ENCODE assay signal across 8 mouse cellular contexts in the genomic region with DNA sequence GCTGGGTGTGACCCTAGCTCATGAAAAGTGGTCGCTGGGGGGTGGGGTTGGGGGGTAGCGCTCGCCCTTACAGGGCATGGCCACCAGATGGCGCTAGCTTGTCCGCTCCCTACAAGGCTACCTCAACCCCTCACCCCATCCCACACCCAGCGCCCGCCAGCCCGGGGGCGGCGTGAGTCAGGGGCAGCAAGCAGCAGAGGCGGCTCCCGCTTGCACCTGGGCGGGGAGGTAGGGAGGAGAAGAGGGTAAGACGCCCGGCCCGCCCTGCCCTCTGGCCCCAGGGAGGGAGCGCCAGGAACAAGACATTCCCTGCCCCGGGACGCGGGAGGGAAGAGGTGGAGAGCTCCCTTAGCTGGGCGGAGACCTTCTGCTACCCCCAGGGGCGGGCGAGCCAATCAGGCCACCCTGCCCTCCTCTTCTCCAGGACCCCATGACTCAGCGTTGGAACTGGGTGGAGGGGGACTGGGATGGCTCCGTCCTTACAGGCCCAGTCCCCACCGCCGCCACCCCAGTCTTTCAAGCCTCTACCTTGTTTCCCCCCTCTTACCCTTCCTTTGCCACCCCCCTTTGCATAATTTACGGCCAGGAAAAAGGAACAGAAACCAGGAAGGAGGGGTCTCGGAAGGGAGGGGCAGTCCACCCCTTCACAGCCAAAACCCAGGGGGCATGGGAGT. TPM values are rescaled to one million over a fixed set of nuclear protein-coding genes. Genes with fewer than 3 reads are reported as not detected.
DNase-seq lines count a peak whose midpoint lies in the region; ATAC-seq and TF ChIP-seq lines count a peak whose summit lies in the region.

No protein-coding gene starts in this region.

- TF ChIP-seq CTCF in C2C12 (IDR thresholded peaks at IDR 0.05; ENCODE audit: control insufficient read depth, insufficient read depth, insufficient read length), result peak; percentile 94

- H3K36me3 ChIP-seq in C2C12 (ENCODE audit: control insufficient read depth, insufficient read depth), result peaks cover 15% of the 10 kb centered on the region
- H3K36me3 ChIP-seq in embryonic facial prominence, embryonic 12.5 days, result no peaks in the 10 kb centered on the region
- peaks cover 20% of the 10 kb centered on the region for H3K36me3 ChIP-seq in liver, embryonic 12.5 days
- peaks cover 11% of the 10 kb centered on the region; the same call in 1 of the 2 replicates for H3K36me3 ChIP-seq in stomach, embryonic 16.5 days (ENCODE audit: control insufficient read depth, insufficient read depth, low read length)

- 2% methylated on average over 28 of the region's 29 CpGs for WGBS in embryonic facial prominence, embryonic 12.5 days
- 9% methylated on average over 29 of the region's 29 CpGs for WGBS in liver, embryonic 12.5 days (ENCODE audit: insufficient replicate concordance)
- 1% methylated on average over 27 of the region's 29 CpGs for whole genome bisulfite sequencing in stomach, embryonic 16.5 days

- peaks cover 8% of the 10 kb centered on the region for H3K79me2 ChIP-seq in C2C12 (ENCODE audit: control insufficient read depth, insufficient read depth)

- peak; percentile 88 for DNase-seq in adrenal gland, postnatal 14 days
- DNase-seq in heart, adult 18-20 months, result peak; percentile 83 to 90
- peak; percentile 71 for DNase-seq in kidney, adult 11 months
- DNase-seq in neural tube, embryonic 10.5 days (ENCODE audit: extremely low spot score, low spot score), result peak; percentile 92

- peak overlapping the region; percentile 78 for H3K4me2 ChIP-seq in embryonic facial prominence, embryonic 12.5 days (replicated peaks)
- peak overlapping the region; percentile 78 for H3K4me2 ChIP-seq in liver, embryonic 12.5 days
- H3K4me2 ChIP-seq in stomach, embryonic 16.5 days (ENCODE audit: low read depth, low read length), result peak overlapping the region; percentile 70

- peaks cover 13% of the 10 kb centered on the region for H3K4me1 ChIP-seq in embryonic facial prominence, embryonic 12.5 days
- peaks cover 26% of the 10 kb centered on the region for H3K4me1 ChIP-seq in liver, embryonic 12.5 days
- peaks cover 17% of the 10 kb centered on the region for H3K4me1 ChIP-seq in stomach, embryonic 16.5 days (ENCODE audit: control insufficient read depth, insufficient read depth, low read length)

- H3K79me3 ChIP-seq in C2C12 (ENCODE audit: low read depth), result no peaks in the 10 kb centered on the region

- H3K9me3 ChIP-seq in embryonic facial prominence, embryonic 12.5 days, result no peaks in the 10 kb centered on the region
- no peaks in the 10 kb centered on the region for H3K9me3 ChIP-seq in liver, embryonic 12.5 days (replicated peaks)
- H3K9me3 ChIP-seq in stomach, embryonic 16.5 days (replicated peaks; ENCODE audit: control insufficient read depth, low read length), result no peaks in the 10 kb centered on the region

- H3K27me3 ChIP-seq in C2C12 (ENCODE audit: control insufficient read depth, insufficient read depth, insufficient read length), result no peaks in the 10 kb centered on the region
- no peaks in the 10 kb centered on the region for H3K27me3 ChIP-seq in embryonic facial prominence, embryonic 12.5 days
- peaks cover under 1% of the 10 kb centered on the region; the same call in 1 of the 2 replicates for H3K27me3 ChIP-seq in liver, embryonic 12.5 days (replicated peaks)
- no peaks in the 10 kb centered on the region for H3K27me3 ChIP-seq in stomach, embryonic 16.5 days (ENCODE audit: control insufficient read depth, insufficient read depth, low read length)

- H3ac ChIP-seq in C2C12 (ENCODE audit: control insufficient read depth, insufficient read length, low read depth), result peak overlapping the region; percentile 27

- peak overlapping the region; percentile 26; the same call in 1 of the 2 replicates for H3K27ac ChIP-seq in embryonic facial prominence, embryonic 12.5 days
- H3K27ac ChIP-seq in liver, embryonic 12.5 days, result peak overlapping the region; percentile 33; the same call in 1 of the 2 replicates
- peak overlapping the region; percentile 86 for H3K27ac ChIP-seq in stomach, embryonic 16.5 days (ENCODE audit: low read length)

- ATAC-seq in embryonic facial prominence, embryonic 12.5 days (ENCODE audit: insufficient number of reproducible peaks, insufficient read depth, low FRiP score, low TSS enrichment), result peak; percentile 87
- peak; percentile 77 for ATAC-seq in liver, embryonic 12.5 days
- ATAC-seq in stomach, embryonic 16.5 days (ENCODE audit: insufficient read depth, low FRiP score), result peak; percentile 93

- peak overlapping the region; percentile 57 for H3K9ac ChIP-seq in embryonic facial prominence, embryonic 12.5 days
- peak overlapping the region; percentile 59 for H3K9ac ChIP-seq in liver, embryonic 12.5 days
- H3K9ac ChIP-seq in stomach, embryonic 16.5 days (ENCODE audit: low read length), result peak overlapping the region; percentile 80

- H3K4me3 ChIP-seq in C2C12 (ENCODE audit: insufficient read depth, poor library complexity, severe bottlenecking), result no peak overlapping the region
- H3K4me3 ChIP-seq in embryonic facial prominence, embryonic 12.5 days, result peak overlapping the region; percentile 54
- peak overlapping the region; percentile 51 for H3K4me3 ChIP-seq in liver, embryonic 12.5 days
- H3K4me3 ChIP-seq in stomach, embryonic 16.5 days (replicated peaks; ENCODE audit: low read length), result peak overlapping the region; percentile 56

TF ChIP-seq in C2C12, 6 proteins besides CTCF, POLR2A, EP300 and RAD21:
- no peak for TF ChIP-seq MYOD1 (IDR thresholded peaks at IDR 0.05; ENCODE audit: control insufficient read depth, insufficient read length, low read depth)
- no peak for TF ChIP-seq MYOG (IDR thresholded peaks at IDR 0.05; ENCODE audit: control insufficient read depth, extremely low read depth, insufficient read length)
- no peak for TF ChIP-seq FOSL1 (IDR thresholded peaks at IDR 0.05; ENCODE audit: insufficient read depth, low read length, poor library complexity, severe bottlenecking)
- no peak for TF ChIP-seq MAX (IDR thresholded peaks at IDR 0.05)
- TF ChIP-seq USF1 (IDR thresholded peaks at IDR 0.05; ENCODE audit: low read depth), result no peak
- no peak for TF ChIP-seq CEBPB (IDR thresholded peaks at IDR 0.05; ENCODE audit: low read depth)

RNA-seq across cellular contexts. Expression of a gene that starts 13.5 kb away (rescaled TPM):
- 0.20 TPM for polyA plus RNA-seq in C2C12 (2012; fragmentation: generic; extraction: Trizol)
- 0.30 and 0.71 TPM in 2 replicates for total RNA-seq in adrenal gland, postnatal 14 days (2021)
- polyA plus RNA-seq in embryonic facial prominence, embryonic 12.5 days (2016; fragmentation: Nextera tagmentation; extraction: Ambion mirVana), result 0.32 and 0.57 TPM in 2 replicates
- total RNA-seq in heart, adult 18-20 months (2021), result not detected
- not detected in 2 replicates for polyA plus RNA-seq in liver, embryonic 12.5 days (2016; fragmentation: Nextera tagmentation; extraction: Ambion mirVana)
- 0.70 and 0.89 TPM in 2 replicates for polyA plus RNA-seq in stomach, embryonic 16.5 days (2015; fragmentation: Nextera tagmentation; extraction: Ambion mirVana)

RNA-seq across cellular contexts. Expression of a gene that starts 16.0 kb away (rescaled TPM):
- 29.5 TPM for polyA plus RNA-seq in C2C12 (2012; fragmentation: generic; extraction: Trizol)
- 67.1 and 72.7 TPM in 2 replicates for total RNA-seq in adrenal gland, postnatal 14 days (2021)
- polyA plus RNA-seq in embryonic facial prominence, embryonic 12.5 days (2016; fragmentation: Nextera tagmentation; extraction: Ambion mirVana), result 0.83 and 1.9 TPM in 2 replicates
- 10 to 100 TPM; 21.3 to 23.3 TPM for total RNA-seq in heart, adult 18-20 months (2021)
- 1.2 and 1.6 TPM in 2 replicates for polyA plus RNA-seq in liver, embryonic 12.5 days (2016; fragmentation: Nextera tagmentation; extraction: Ambion mirVana)
- 8.0 and 9.2 TPM in 2 replicates for polyA plus RNA-seq in stomach, embryonic 16.5 days (2015; fragmentation: Nextera tagmentation; extraction: Ambion mirVana)

RNA-seq across cellular contexts. Expression of a gene that starts 16.8 kb away (rescaled TPM):
- polyA plus RNA-seq in C2C12 (2012; fragmentation: generic; extraction: Trizol), result 0.01 TPM
- total RNA-seq in adrenal gland, postnatal 14 days (2021), result 0.68 and 0.70 TPM in 2 replicates
- 0.13 and 0.38 TPM in 2 replicates for polyA plus RNA-seq in embryonic facial prominence, embryonic 12.5 days (2016; fragmentation: Nextera tagmentation; extraction: Ambion mirVana)
- not detected for total RNA-seq in heart, adult 18-20 months (2021)
- polyA plus RNA-seq in liver, embryonic 12.5 days (2016; fragmentation: Nextera tagmentation; extraction: Ambion mirVana), result 0.05 and 0.06 TPM in 2 replicates
- 0.45 and 0.49 TPM in 2 replicates for polyA plus RNA-seq in stomach, embryonic 16.5 days (2015; fragmentation: Nextera tagmentation; extraction: Ambion mirVana)

RNA-seq across cellular contexts. Expression of a gene that starts 24.1 kb away (rescaled TPM):
- not detected for polyA plus RNA-seq in C2C12 (2012; fragmentation: generic; extraction: Trizol)
- 0.26 TPM in 1 of 2 replicates, not detected in the other for total RNA-seq in adrenal gland, postnatal 14 days (2021)
- polyA plus RNA-seq in embryonic facial prominence, embryonic 12.5 days (2016; fragmentation: Nextera tagmentation; extraction: Ambion mirVana), result 0.09 and 0.64 TPM in 2 replicates
- total RNA-seq in heart, adult 18-20 months (2021), result 1 to 10 TPM in 1 of 2 experiments, not detected in 1; 1.0 TPM
- not detected in 2 replicates for polyA plus RNA-seq in liver, embryonic 12.5 days (2016; fragmentation: Nextera tagmentation; extraction: Ambion mirVana)
- not detected in 2 replicates for polyA plus RNA-seq in stomach, embryonic 16.5 days (2015; fragmentation: Nextera tagmentation; extraction: Ambion mirVana)

RNA-seq across cellular contexts. Expression of a gene that starts 28.7 kb away (rescaled TPM):
- polyA plus RNA-seq in C2C12 (2012; fragmentation: generic; extraction: Trizol), result 60.2 TPM
- 66.0 and 79.5 TPM in 2 replicates for total RNA-seq in adrenal gland, postnatal 14 days (2021)
- 42.7 and 45.5 TPM in 2 replicates for polyA plus RNA-seq in embryonic facial prominence, embryonic 12.5 days (2016; fragmentation: Nextera tagmentation; extraction: Ambion mirVana)
- total RNA-seq in heart, adult 18-20 months (2021), result 10 to 100 TPM; 45.5 to 47.0 TPM
- 14.1 and 14.5 TPM in 2 replicates for polyA plus RNA-seq in liver, embryonic 12.5 days (2016; fragmentation: Nextera tagmentation; extraction: Ambion mirVana)
- polyA plus RNA-seq in stomach, embryonic 16.5 days (2015; fragmentation: Nextera tagmentation; extraction: Ambion mirVana), result 61.1 and 69.5 TPM in 2 replicates

Comparison
In these comparisons a context has a peak if more than half of its experiments do, and no peak if none do; other contexts are left out.
1. H3K27ac ChIP-seq: peak in every context shown above with its lines; median percentile 86 in stomach, embryonic 16.5 days; 33 in liver, embryonic 12.5 days; 26 in embryonic facial prominence, embryonic 12.5 days.